Mouse (Mus musculus) stomach, postnatal 0 days (tissue): ENCODE measurements at regions not wholly inside any gene's neighbourhood (a gene's known extent, or its start where the extent isn't known, plus 50 kb on each side); places are given as distances from the start of the nearest gene placed in this dataset.

Source experiments
- CTCF ChIP-seq: IDR thresholded peaks from 2 replicates; pipeline ENCODE4 v1.5.1; 2016; ENCODE audit warnings: antibody characterized with exemption, low read depth, mild to moderate bottlenecking, moderate library complexity
- EP300 ChIP-seq: optimal IDR thresholded peaks from 2 replicates; pipeline ENCODE3; 2016; ENCODE audit warnings: antibody characterized with exemption

DNA sequence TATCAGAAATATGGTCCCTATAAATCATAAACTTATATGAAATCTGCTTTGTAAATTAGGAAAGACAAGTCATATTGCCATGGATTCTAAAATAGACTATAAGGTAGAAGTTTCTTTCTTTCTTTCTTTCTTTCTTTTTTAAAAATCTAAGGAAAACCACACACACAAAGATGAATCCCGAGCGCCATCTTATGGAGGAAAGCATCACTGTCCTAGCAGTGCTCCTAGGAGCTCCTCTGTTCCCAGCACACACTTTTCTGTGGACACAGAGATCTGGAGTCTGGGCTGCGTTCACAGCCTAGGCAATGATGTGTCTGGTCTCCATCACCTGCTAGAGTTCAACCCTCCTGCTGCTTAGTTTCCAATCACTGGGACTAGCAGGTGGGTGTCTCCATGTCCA is 65.2 kb upstream of the Slc22a22 start:
- peak; percentile 55 for TF ChIP-seq CTCF
- TF ChIP-seq EP300, result no peak
